Mouse (Mus musculus) hindbrain, embryonic 15.5 days (tissue): ENCODE measurements around the gene 4930438A08Rik. TPM values are rescaled to one million over a fixed set of nuclear protein-coding genes. Genes with fewer than 3 reads are reported as not detected.

Source experiments
- ATAC-seq: fragments of 200-750 bp; cut with Nextera tagmentation; 2 replicates; pipeline ENCODE4 v1.8.0; 2017; ENCODE audit warnings: low read depth, moderate number of reproducible peaks, moderate TSS enrichment; ENCODE audit not compliant: low FRiP score
- H3K27ac ChIP-seq: fragments of 300-500 bp; sonication (generic); replicated peaks from 2 replicates; pipeline ENCODE4 v1.5.1; 2015; ENCODE audit warnings: mild to moderate bottlenecking, inconsistent platforms
- H3K27me3 ChIP-seq: fragments of 300-500 bp; sonication (generic); 2 replicates; pipeline ENCODE4 v1.6.1; 2015; ENCODE audit warnings: control low read depth, inconsistent platforms
- H3K36me3 ChIP-seq: fragments of 300-500 bp; sonication (generic); 2 replicates; pipeline ENCODE4 v1.6.1; 2015; ENCODE audit warnings: control low read depth, inconsistent platforms
- H3K4me1 ChIP-seq: fragments of 300-500 bp; sonication (generic); replicated peaks from 2 replicates; pipeline ENCODE4 v1.6.1; 2015; ENCODE audit warnings: control low read depth, inconsistent platforms
- H3K4me2 ChIP-seq: fragments of 300-500 bp; sonication (generic); 2 replicates; pipeline ENCODE4 v1.6.1; 2015; ENCODE audit warnings: moderate library complexity, mild to moderate bottlenecking, inconsistent platforms
- H3K4me3 ChIP-seq: fragments of 300-500 bp; sonication (generic); 2 replicates; pipeline ENCODE4 v1.5.1; 2015; ENCODE audit warnings: mild to moderate bottlenecking, inconsistent platforms
- H3K9ac ChIP-seq: fragments of 300-500 bp; sonication (generic); 2 replicates; pipeline ENCODE4 v1.6.1; 2015; ENCODE audit warnings: inconsistent platforms
- H3K9me3 ChIP-seq: fragments of 300-500 bp; sonication (generic); 2 replicates; pipeline ENCODE4 v1.6.1; 2016; ENCODE audit warnings: control low read depth, inconsistent platforms
- WGBS: fragments of 180-500 bp; shearing (Covaris S2); methylation state at CpG from one replicate; pipeline ENCODE4 v1.1.7; 2015; 5-methylcytosine and 5-hydroxymethylcytosine counted together
- polyA plus RNA-seq: library from polyadenylated mRNA; unstranded; fragments of >200 nt; fragmentation: Nextera tagmentation; extraction: Ambion mirVana; gene quantifications from 2 replicates; pipeline ENCODE4 v1.2.1, GENCODE M21; 2015

4930438A08Rik gene
- polyA plus RNA-seq, 1 experiment from 2014 or later: not detected

- H3K9ac ChIP-seq: no peak overlapping the region
- no peak overlapping the region for H3K4me3 ChIP-seq
- H3K27ac ChIP-seq: no peak overlapping the region
- no peak overlapping the region for H3K4me2 ChIP-seq
- no peaks in the 10 kb centered on the region for H3K4me1 ChIP-seq
- H3K36me3 ChIP-seq: no peaks in the 10 kb centered on the region
- H3K9me3 ChIP-seq: no peaks in the 10 kb centered on the region
- WGBS: 80% methylated on average over 5 of the region's 5 CpGs
- no peaks in the 10 kb centered on the region for H3K27me3 ChIP-seq
- ATAC-seq: no peak
Observed at GRCm38 (mm10) chr11:58250550-58250949, 24.0 kb upstream of the 4930438A08Rik start.

- no peak overlapping the region for H3K4me2 ChIP-seq
- H3K9me3 ChIP-seq: no peaks in the 10 kb centered on the region
- H3K4me1 ChIP-seq: no peaks in the 10 kb centered on the region
- H3K9ac ChIP-seq: no peak overlapping the region
- H3K27me3 ChIP-seq: no peaks in the 10 kb centered on the region
- ATAC-seq: no peak
- 99% methylated on average over 3 of the region's 3 CpGs for WGBS
- H3K36me3 ChIP-seq: no peaks in the 10 kb centered on the region
- no peak overlapping the region for H3K4me3 ChIP-seq
- no peak overlapping the region for H3K27ac ChIP-seq
Observed at GRCm38 (mm10) chr11:58254411-58254810, 20.2 kb upstream of the 4930438A08Rik start.

GRCm38 (mm10) chr11:58257816-58258215 lies 16.8 kb upstream of the 4930438A08Rik start:
- 87% methylated on average over 5 of the region's 5 CpGs for WGBS
- no peak for ATAC-seq

GRCm38 (mm10) chr11:58260156-58260555 lies 14.4 kb upstream of the 4930438A08Rik start:
- Histone ChIP-seq H3K27ac (no peak overlapping the region), H3K27me3 (no peaks in the 10 kb centered on the region), H3K4me1 (no peaks in the 10 kb centered on the region), H3K9me3 (no peaks in the 10 kb centered on the region), H3K4me2 (no peak overlapping the region), H3K36me3 (no peaks in the 10 kb centered on the region), H3K9ac (no peak overlapping the region), H3K4me3 (no peak overlapping the region)
- WGBS: 92% methylated on average over 4 of the region's 4 CpGs
- no peak for ATAC-seq

More at GRCm38 (mm10) chr11:58257816-58258215, 16.8 kb upstream of the 4930438A08Rik start:
- Histone ChIP-seq H3K4me2 (no peak overlapping the region), H3K4me3 (no peak overlapping the region), H3K27ac (no peak overlapping the region), H3K36me3 (no peaks in the 10 kb centered on the region), H3K27me3 (no peaks in the 10 kb centered on the region), H3K4me1 (no peaks in the 10 kb centered on the region), H3K9ac (no peak overlapping the region), H3K9me3 (no peaks in the 10 kb centered on the region)

GRCm38 (mm10) chr11:58261826-58262225 lies 12.8 kb upstream of the 4930438A08Rik start:
- no peak overlapping the region for H3K27ac ChIP-seq
- WGBS: 93% methylated on average over 4 of the region's 4 CpGs
- no peaks in the 10 kb centered on the region for H3K9me3 ChIP-seq
- no peaks in the 10 kb centered on the region for H3K36me3 ChIP-seq
- ATAC-seq: no peak
- H3K9ac ChIP-seq: no peak overlapping the region
- H3K4me2 ChIP-seq: no peak overlapping the region
- no peaks in the 10 kb centered on the region for H3K4me1 ChIP-seq
- H3K4me3 ChIP-seq: no peak overlapping the region
- no peaks in the 10 kb centered on the region for H3K27me3 ChIP-seq

DNA sequence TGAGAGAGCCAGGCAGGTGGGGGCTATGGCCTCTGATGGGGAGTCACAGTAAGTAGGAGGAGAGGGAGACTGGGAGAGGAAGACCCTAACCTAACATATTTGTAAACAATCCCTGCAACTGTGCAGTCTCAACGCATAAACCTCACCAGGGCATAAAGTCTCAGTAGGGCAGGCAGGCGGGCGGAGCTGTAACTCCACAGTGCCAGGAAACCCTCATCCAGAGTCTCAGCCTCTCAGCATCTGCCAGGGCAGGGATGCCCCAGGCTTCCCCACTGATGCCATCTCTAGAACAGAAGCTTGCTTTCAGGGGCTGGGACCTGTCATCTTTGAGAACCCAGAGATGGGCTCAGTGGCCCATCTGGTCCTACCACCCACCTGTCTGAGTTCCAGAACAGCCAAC lies 12.3 kb upstream of the 4930438A08Rik start:
- H3K4me1 ChIP-seq: no peaks in the 10 kb centered on the region
- no peak overlapping the region for H3K4me3 ChIP-seq
- no peak overlapping the region for H3K9ac ChIP-seq
- H3K4me2 ChIP-seq: no peak overlapping the region
- no peaks in the 10 kb centered on the region for H3K36me3 ChIP-seq
- H3K9me3 ChIP-seq: no peaks in the 10 kb centered on the region
- H3K27me3 ChIP-seq: no peaks in the 10 kb centered on the region
- H3K27ac ChIP-seq: no peak overlapping the region
- 89% methylated on average over 3 of the region's 3 CpGs for WGBS
- ATAC-seq: no peak

GRCm38 (mm10) chr11:58263516-58263915 lies 11.1 kb upstream of the 4930438A08Rik start:
- 79% methylated on average over 2 of the region's 2 CpGs for WGBS
- no peak overlapping the region for H3K4me2 ChIP-seq
- no peaks in the 10 kb centered on the region for H3K4me1 ChIP-seq
- H3K27ac ChIP-seq: no peak overlapping the region
- H3K27me3 ChIP-seq: no peaks in the 10 kb centered on the region
- H3K9ac ChIP-seq: no peak overlapping the region
- no peak overlapping the region for H3K4me3 ChIP-seq
- no peaks in the 10 kb centered on the region for H3K9me3 ChIP-seq
- no peak for ATAC-seq
- H3K36me3 ChIP-seq: no peaks in the 10 kb centered on the region

DNA sequence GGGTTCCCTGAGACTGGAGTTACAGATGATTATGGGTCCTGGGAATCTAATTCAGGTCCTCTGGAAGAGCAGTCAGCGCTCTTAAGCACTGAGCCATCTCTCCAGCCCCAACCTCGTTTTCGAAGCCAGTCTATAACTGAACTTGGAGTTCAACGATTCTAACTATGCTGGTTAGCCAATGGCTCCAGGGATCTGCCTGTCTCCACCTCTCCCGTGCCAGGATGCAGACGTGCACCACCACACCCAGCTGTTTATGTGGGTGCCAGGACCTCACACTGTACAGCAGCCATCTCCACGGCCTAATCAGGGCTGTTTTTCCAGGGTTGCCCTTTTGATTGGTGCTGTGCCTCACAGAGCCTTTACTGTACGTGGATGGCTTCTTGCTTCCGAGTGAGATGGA lies 10.1 kb upstream of the 4930438A08Rik start:
- Histone ChIP-seq H3K9ac (no peak overlapping the region), H3K27ac (no peak overlapping the region), H3K4me2 (no peak overlapping the region), H3K27me3 (no peaks in the 10 kb centered on the region), H3K9me3 (no peaks in the 10 kb centered on the region), H3K4me3 (no peak overlapping the region), H3K36me3 (no peaks in the 10 kb centered on the region), H3K4me1 (no peaks in the 10 kb centered on the region)
- ATAC-seq: no peak
- WGBS: 88% methylated on average over 9 of the region's 9 CpGs

DNA sequence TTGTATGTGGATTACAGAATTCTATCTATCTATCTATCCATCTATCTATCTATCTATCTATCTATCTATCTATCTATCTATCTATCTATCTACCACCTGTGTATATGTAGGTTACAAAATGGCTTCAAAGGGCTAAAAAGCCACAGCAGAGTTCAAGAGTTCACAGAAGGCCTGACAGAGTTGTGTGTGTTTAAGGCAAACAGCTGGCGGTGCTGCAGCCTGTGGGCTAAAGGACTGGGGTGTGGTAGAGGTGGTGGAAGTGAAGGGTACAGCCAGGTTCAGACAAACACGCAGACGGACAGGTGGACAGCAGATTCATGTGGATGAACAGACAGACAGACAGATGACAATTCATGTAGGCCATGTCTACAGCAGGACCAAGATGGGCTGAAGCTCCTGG lies 6.3 kb upstream of the 4930438A08Rik start:
- WGBS: 86% methylated on average over 3 of the region's 3 CpGs
- no peak for ATAC-seq
- Histone ChIP-seq H3K4me3 (no peak overlapping the region), H3K9me3 (no peaks in the 10 kb centered on the region), H3K4me2 (no peak overlapping the region), H3K9ac (no peak overlapping the region), H3K27ac (no peak overlapping the region), H3K4me1 (no peaks in the 10 kb centered on the region), H3K36me3 (no peaks in the 10 kb centered on the region), H3K27me3 (no peaks in the 10 kb centered on the region)

DNA sequence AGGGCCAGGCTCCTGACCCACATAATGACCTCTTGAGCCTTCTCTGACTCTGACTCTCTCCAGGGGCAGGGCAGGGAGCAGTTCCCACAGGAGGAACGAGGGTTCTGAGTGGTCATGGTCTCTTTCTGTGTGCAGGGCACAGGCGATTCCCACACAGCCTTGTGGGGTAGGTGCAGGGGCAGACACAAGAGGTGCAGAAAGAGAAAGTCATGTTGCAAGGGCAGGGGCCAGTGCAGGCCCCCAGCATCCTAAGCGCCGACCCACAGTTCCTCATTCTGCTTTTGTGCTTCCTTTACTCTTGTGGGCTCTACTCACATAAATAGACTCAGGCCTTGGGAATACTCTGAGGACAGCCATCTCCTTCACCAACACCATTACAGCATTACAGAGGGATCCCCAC lies 1.2 kb downstream of the 4930438A08Rik start:
- WGBS: 77% methylated on average over 4 of the region's 4 CpGs
- H3K4me1 ChIP-seq: no peaks in the 10 kb centered on the region
- H3K9me3 ChIP-seq: no peaks in the 10 kb centered on the region
- no peak overlapping the region for H3K4me2 ChIP-seq
- no peaks in the 10 kb centered on the region for H3K27me3 ChIP-seq
- no peak overlapping the region for H3K9ac ChIP-seq
- no peak for ATAC-seq
- H3K4me3 ChIP-seq: no peak overlapping the region
- H3K36me3 ChIP-seq: no peaks in the 10 kb centered on the region
- H3K27ac ChIP-seq: no peak overlapping the region

GRCm38 (mm10) chr11:58281970-58282496 lies 7.4 kb downstream of the 4930438A08Rik start:
- H3K4me3 ChIP-seq: no peak overlapping the region
- WGBS: 84% methylated on average over 13 of the region's 13 CpGs
- H3K9ac ChIP-seq: no peak overlapping the region
- H3K27ac ChIP-seq: no peak overlapping the region
- H3K4me1 ChIP-seq: no peaks in the 10 kb centered on the region
- H3K9me3 ChIP-seq: no peaks in the 10 kb centered on the region
- no peak for ATAC-seq
- H3K4me2 ChIP-seq: no peak overlapping the region
- H3K27me3 ChIP-seq: no peaks in the 10 kb centered on the region
- H3K36me3 ChIP-seq: no peaks in the 10 kb centered on the region

- Histone ChIP-seq H3K9me3 (no peaks in the 10 kb centered on the region), H3K27ac (no peak overlapping the region), H3K27me3 (no peaks in the 10 kb centered on the region), H3K4me1 (no peaks in the 10 kb centered on the region), H3K4me3 (no peak overlapping the region), H3K4me2 (no peak overlapping the region), H3K9ac (no peak overlapping the region), H3K36me3 (no peaks in the 10 kb centered on the region)
- 84% methylated on average over 5 of the region's 5 CpGs for WGBS
- no peak for ATAC-seq
Observed at GRCm38 (mm10) chr11:58282518-58282917, 7.9 kb downstream of the 4930438A08Rik start.

- Histone ChIP-seq H3K4me1 (no peaks in the 10 kb centered on the region), H3K27me3 (no peaks in the 10 kb centered on the region), H3K4me2 (no peak overlapping the region), H3K4me3 (no peak overlapping the region), H3K36me3 (no peaks in the 10 kb centered on the region), H3K9ac (no peak overlapping the region), H3K9me3 (no peaks in the 10 kb centered on the region), H3K27ac (no peak overlapping the region)
- ATAC-seq: no peak
- 81% methylated on average over 9 of the region's 9 CpGs for WGBS
Observed at GRCm38 (mm10) chr11:58289992-58290682, 15.5 kb downstream of the 4930438A08Rik start.
